Mouse (Mus musculus): ENCODE measurements at regions not wholly inside any gene's neighbourhood (a gene's known extent, or its start where the extent isn't known, plus 50 kb on each side); places are given as distances from the start of the nearest gene placed in this dataset.

GRCm38 (mm10) chr16:39286797-39287565 lies 394.5 kb downstream of the Igsf11 start:
- TF ChIP-seq CTCF (IDR thresholded peaks at IDR 0.05; ENCODE audit: low read depth, low read length) (no peak), POLR2A (IDR thresholded peaks at IDR 0.05; ENCODE audit: extremely low read depth, insufficient read depth, low read length) (no peak)
